Mouse (Mus musculus) left cerebral cortex, adult 9 months (tissue): ENCODE data around the gene Olfr1287.

Source experiments
- DNase-seq, 2 experiments: peaks; one replicate each; pipeline ENCODE4 v3.0.0; 2022; ENCODE audit warnings: low spot score in 2 of 2

Olfr1287 gene

DNA sequence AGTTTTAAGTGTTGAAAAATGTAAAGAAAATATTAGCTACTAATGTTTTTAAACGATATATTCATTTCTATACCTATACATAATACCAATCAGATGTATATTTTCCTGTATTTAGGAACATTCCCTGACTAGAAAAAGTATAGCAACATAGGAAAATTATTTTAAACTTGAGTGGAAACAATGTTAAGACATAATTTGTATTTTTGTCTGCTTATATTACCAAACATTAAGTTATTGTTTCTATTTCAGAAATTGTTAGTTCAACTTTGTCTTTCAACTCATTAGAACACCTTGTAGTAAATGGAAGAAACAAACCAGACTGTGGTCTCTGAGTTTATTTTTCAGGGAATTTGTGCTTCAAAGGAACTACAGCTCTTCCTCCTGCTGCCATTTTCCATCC lies at the start of gene Olfr1287:
TSS of gene Olfr1287 (plus strand) at position 301 of the 400 bp plus-strand sequence.
- no peak for DNase-seq

GRCm38 (mm10) chr2:111422931-111423330 lies 26.0 kb upstream of the Olfr1287 start, which contains the start of gene Olfr1286:
Gene Olfr1286, minus strand, starts transcription at chr2:111423115.
- DNase-seq, result no peak

- DNase-seq, result no peak
These were observed 24.9 kb downstream of the Olfr1287 start, which contains the start of gene Olfr1288 for GRCm38 (mm10) chr2:111473801-111474200. Gene Olfr1288, plus strand, starts transcription at chr2:111474101.

DNA sequence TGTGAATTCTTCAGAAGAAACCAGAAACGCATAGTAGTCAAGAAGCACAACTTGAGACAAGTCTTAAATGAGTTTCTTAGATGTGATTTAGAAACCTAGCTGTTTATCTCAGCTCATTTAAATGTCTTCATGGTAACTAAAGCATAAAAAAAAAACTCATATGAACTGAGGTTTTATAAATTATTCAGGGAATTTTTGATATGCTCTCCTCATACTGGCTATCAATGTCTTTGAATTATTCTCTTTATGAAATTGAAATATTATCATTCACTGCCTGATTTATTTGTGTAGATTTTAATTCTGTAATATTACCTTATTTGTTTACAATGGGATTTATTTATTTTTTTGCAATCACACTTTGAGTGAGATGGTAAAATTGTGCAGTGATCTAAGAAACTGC lies 31.6 kb downstream of the Olfr1287 start, which contains the start of gene Olfr1289:
TSS of gene Olfr1289 (plus strand) at position 301 of the 400 bp plus-strand sequence.
- DNase-seq, result no peak

GRCm38 (mm10) chr2:111493729-111494128 lies 44.8 kb downstream of the Olfr1287 start, which contains the start of gene Olfr1290:
Gene Olfr1290, minus strand, starts transcription at chr2:111493829.
- no peak for DNase-seq

DNA sequence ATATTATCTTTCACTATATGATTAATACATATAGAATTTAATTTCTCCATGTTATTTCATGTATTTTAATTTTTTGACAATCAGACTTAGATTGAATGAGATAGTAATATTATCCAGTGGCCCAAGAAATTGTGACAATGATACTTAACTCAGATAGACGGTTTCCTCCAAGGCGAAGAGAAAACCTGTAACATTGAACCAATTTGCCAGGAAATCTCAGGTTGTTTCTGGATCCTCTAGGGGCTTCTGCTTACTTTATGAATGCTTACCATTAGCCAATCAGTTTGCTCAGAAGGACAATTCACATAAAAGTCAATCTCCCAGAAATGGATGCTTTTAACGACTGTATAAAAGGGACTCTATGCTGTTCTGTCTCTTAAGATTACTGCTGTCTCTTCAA lies 47.9 kb downstream of the Olfr1287 start, which contains the start of gene Olfr1291-ps1:
TSS of gene Olfr1291-ps1 (plus strand) at position 301 of the 400 bp plus-strand sequence.
- no peak for DNase-seq
